Mouse (Mus musculus) MEL (cell line): ENCODE measurements around the gene Kcnk10. TPM values are rescaled to one million over a fixed set of nuclear protein-coding genes. Genes with fewer than 3 reads are reported as not detected.

ENCODE experiments used
- DNase-seq: peaks from one replicate; pipeline ENCODE4 v3.0.0; 2011; ENCODE audit warnings: low read depth, low spot score
- H3K27ac ChIP-seq: 2 replicates; pipeline ENCODE4 v1.5.1; 2012; ENCODE audit warnings: low read depth, mild to moderate bottlenecking, control low read depth, low read length, moderate library complexity; ENCODE audit not compliant: control insufficient read depth
- H3K27me3 ChIP-seq, 2 experiments: fragments of 150-350 bp in 1 of 2; sonication (generic) in 1 of 2; 2 replicates each; pipeline ENCODE4 v1.6.1; 2012; ENCODE audit warnings: low read length in 2 of 2, mild to moderate bottlenecking in 2 of 2, improper control_type of control experiment in 1 of 2, moderate library complexity in 1 of 2; ENCODE audit not compliant: insufficient read depth in 2 of 2, control insufficient read depth in 1 of 2
- H3K36me3 ChIP-seq, 2 experiments: 2 replicates each; pipeline ENCODE4 v1.6.1; 2012 to 2014; ENCODE audit warnings: low read length in 2 of 2, improper control_type of control experiment in 1 of 2, inconsistent platforms in 1 of 2, mild to moderate bottlenecking in 1 of 2; ENCODE audit not compliant: insufficient read depth in 2 of 2, control insufficient read depth in 1 of 2
- H3K4me1 ChIP-seq, 2 experiments: fragments of 150-350 bp in 1 of 2; sonication (generic) in 1 of 2; 2 replicates each; pipeline ENCODE4 v1.6.1; 2012; ENCODE audit warnings: low read length in 2 of 2, improper control_type of control experiment in 1 of 2, mild to moderate bottlenecking in 1 of 2; ENCODE audit not compliant: insufficient read depth in 2 of 2, control insufficient read depth in 1 of 2
- H3K4me3 ChIP-seq, 2 experiments: fragments of 150-350 bp in 1 of 2; sonication (generic) in 1 of 2; 2 replicates each; pipeline ENCODE4 v1.5.1; 2012; ENCODE audit warnings: low read depth in 2 of 2, low read length in 2 of 2, mild to moderate bottlenecking in 2 of 2, moderate library complexity in 2 of 2, control low read depth in 1 of 2, improper control_type of control experiment in 1 of 2; ENCODE audit not compliant: control insufficient read depth in 1 of 2, insufficient read depth in 1 of 2
- H3K79me2 ChIP-seq: 2 replicates; pipeline ENCODE4 v1.6.1; 2012; ENCODE audit warnings: mild to moderate bottlenecking, low read length, moderate library complexity; ENCODE audit not compliant: control insufficient read depth, poor library complexity, insufficient read depth
- H3K9ac ChIP-seq: 2 replicates; pipeline ENCODE4 v1.6.1; 2012; ENCODE audit warnings: low read depth, mild to moderate bottlenecking, control low read depth, low read length, moderate library complexity; ENCODE audit not compliant: control insufficient read depth, poor library complexity, severe bottlenecking
- H3K9me3 ChIP-seq: fragments of 150-350 bp; sonication (generic); replicated peaks from 2 replicates; pipeline ENCODE4 v1.6.1; 2012; ENCODE audit warnings: mild to moderate bottlenecking, low read length, improper control_type of control experiment, moderate library complexity; ENCODE audit not compliant: insufficient read depth
- CHD1 ChIP-seq: IDR thresholded peaks from 2 replicates; pipeline ENCODE4 v1.6.1; 2012; ENCODE audit warnings: low read depth, mild to moderate bottlenecking, inconsistent platforms, low read length, improper control_type of control experiment
- CHD2 ChIP-seq: IDR thresholded peaks from 2 replicates; pipeline ENCODE4 v1.6.1; 2011; ENCODE audit warnings: low read length, improper control_type of control experiment
- CTCF ChIP-seq, 3 experiments: IDR thresholded peaks in 2 of 3; conservative IDR thresholded peaks in 1 of 3; 2 replicates each; pipeline ENCODE4 v1.5.1; 2011 to 2012; ENCODE audit warnings: low read length in 3 of 3, low read depth in 2 of 3, mild to moderate bottlenecking in 2 of 3, improper control_type of control experiment in 1 of 3, inconsistent platforms in 1 of 3, mixed read lengths in 1 of 3, moderate library complexity in 1 of 3; ENCODE audit not compliant: control insufficient read depth in 1 of 3, insufficient read depth in 1 of 3, poor library complexity in 1 of 3, severe bottlenecking in 1 of 3
- ELF1 ChIP-seq: IDR thresholded peaks from 2 replicates; pipeline ENCODE4 v1.6.1; 2014; ENCODE audit warnings: low read depth, mild to moderate bottlenecking, inconsistent platforms, low read length, improper control_type of control experiment, moderate library complexity
- ETS1 ChIP-seq: IDR thresholded peaks from 2 replicates; pipeline ENCODE4 v1.6.1; 2012; ENCODE audit warnings: low read depth, mild to moderate bottlenecking, inconsistent platforms, low read length, improper control_type of control experiment, moderate library complexity
- GATA1 ChIP-seq: IDR thresholded peaks from 2 replicates; pipeline ENCODE4 v1.6.1; 2011; ENCODE audit warnings: low read depth, low read length, improper control_type of control experiment
- HCFC1 ChIP-seq: IDR thresholded peaks from 2 replicates; pipeline ENCODE4 v1.6.1; 2012; ENCODE audit warnings: low read depth, mild to moderate bottlenecking, inconsistent platforms, low read length, improper control_type of control experiment, moderate library complexity
- JUND ChIP-seq: IDR thresholded peaks from 2 replicates; pipeline ENCODE4 v1.6.1; 2011; ENCODE audit warnings: low read depth, mild to moderate bottlenecking, improper control_type of control experiment, low read length
- KAT2A ChIP-seq: conservative IDR thresholded peaks from 2 replicates; pipeline ENCODE4 v1.6.1; 2012; ENCODE audit warnings: low read depth, low read length, improper control_type of control experiment, inconsistent platforms
- MAX ChIP-seq: IDR thresholded peaks from 2 replicates; pipeline ENCODE4 v1.6.1; 2011; ENCODE audit warnings: low read length, improper control_type of control experiment
- MAZ ChIP-seq: IDR thresholded peaks from 2 replicates; pipeline ENCODE4 v1.6.1; 2012; ENCODE audit warnings: low read depth, mild to moderate bottlenecking, inconsistent platforms, low read length, improper control_type of control experiment
- MXI1 ChIP-seq: IDR thresholded peaks from 2 replicates; pipeline ENCODE4 v1.6.1; 2011; ENCODE audit warnings: mild to moderate bottlenecking, low read depth, low read length, improper control_type of control experiment
- NELFE ChIP-seq: IDR thresholded peaks from 2 replicates; pipeline ENCODE4 v1.6.1; 2011; ENCODE audit warnings: low read depth, low read length, improper control_type of control experiment
- NRF1 ChIP-seq: IDR thresholded peaks from 2 replicates; pipeline ENCODE4 v1.6.1; 2014; ENCODE audit warnings: low read depth, mild to moderate bottlenecking, inconsistent platforms, low read length, improper control_type of control experiment, moderate library complexity; ENCODE audit not compliant: poor library complexity, insufficient read depth, severe bottlenecking
- POLR2AphosphoS5 ChIP-seq: IDR thresholded peaks from 2 replicates; pipeline ENCODE4 v1.6.1; 2012; ENCODE audit warnings: low read depth, borderline replicate concordance, mild to moderate bottlenecking, inconsistent platforms, low read length, moderate library complexity, mixed read lengths
- RAD21 ChIP-seq: IDR thresholded peaks from 2 replicates; pipeline ENCODE4 v1.6.1; 2011; ENCODE audit warnings: mild to moderate bottlenecking, low read depth, low read length, improper control_type of control experiment
- RCOR1 ChIP-seq: IDR thresholded peaks from 2 replicates; pipeline ENCODE4 v1.6.1; 2012; ENCODE audit warnings: low read depth, mild to moderate bottlenecking, inconsistent platforms, low read length, improper control_type of control experiment
- TAL1 ChIP-seq: IDR thresholded peaks from 2 replicates; pipeline ENCODE4 v1.6.1; 2012; ENCODE audit warnings: mild to moderate bottlenecking, inconsistent platforms, low read length, moderate library complexity, mixed read lengths
- TBP ChIP-seq: IDR thresholded peaks from 2 replicates; pipeline ENCODE4 v1.8.0; 2011; ENCODE audit warnings: low read depth, low read length, improper control_type of control experiment
- UBTF ChIP-seq: IDR thresholded peaks from 2 replicates; pipeline ENCODE4 v1.6.1; 2012; ENCODE audit warnings: low read depth, mild to moderate bottlenecking, inconsistent platforms, low read length, improper control_type of control experiment, moderate library complexity, borderline replicate concordance; ENCODE audit not compliant: insufficient read depth
- ZC3H11A ChIP-seq: IDR thresholded peaks from 2 replicates; pipeline ENCODE4 v1.6.1; 2012; ENCODE audit warnings: low read depth, mild to moderate bottlenecking, inconsistent platforms, low read length, improper control_type of control experiment
- ZKSCAN1 ChIP-seq: IDR thresholded peaks from 2 replicates; pipeline ENCODE4 v1.6.1; 2012; ENCODE audit warnings: low read depth, mild to moderate bottlenecking, inconsistent platforms, low read length, improper control_type of control experiment, moderate library complexity
- ZNF384 ChIP-seq: IDR thresholded peaks from 2 replicates; pipeline ENCODE4 v1.6.1; 2012; ENCODE audit warnings: low read depth, mild to moderate bottlenecking, inconsistent platforms, low read length, improper control_type of control experiment
- polyA plus RNA-seq, 2 experiments: library from polyadenylated mRNA; stranded (reverse) in 1 of 2; unstranded in 1 of 2; fragments of >175 nt in 1 of 2; fragments of >200 nt in 1 of 2; gene quantifications; 2 replicates each; pipeline versions ENCODE4 v1.2.1 to v1.2.4; 2012; ENCODE audit warnings: low replicate concordance in 2 of 2, low read depth in 1 of 2; ENCODE audit not compliant: insufficient read length in 2 of 2, insufficient read depth in 1 of 2, missing spikeins in 1 of 2
- total RNA-seq: library from RNA; depleted of rRNA; stranded (reverse); fragments of 300-350 nt; gene quantifications from 2 replicates; pipeline ENCODE4 v1.2.3, GENCODE M21; 2012

The Kcnk10 gene
- total and polyA plus RNA-seq, 3 experiments: not detected

DNA sequence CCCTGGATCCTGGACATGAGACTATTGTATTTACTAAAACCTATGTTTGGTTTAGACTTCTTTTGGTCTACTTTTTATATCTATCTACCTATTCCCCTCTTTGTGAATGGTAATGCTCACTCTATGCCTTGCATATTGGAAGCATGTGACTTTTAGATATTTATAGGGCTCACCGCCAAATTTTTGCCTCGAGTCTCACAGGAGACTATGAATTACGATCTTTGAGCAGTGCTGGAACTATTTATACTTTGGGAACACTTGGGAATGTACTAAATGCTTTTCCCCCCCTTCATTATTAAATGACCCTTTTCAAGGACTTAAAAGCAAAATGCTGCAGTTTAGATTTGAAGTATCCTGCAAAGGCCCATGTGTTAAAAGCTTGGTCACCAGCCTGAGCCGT is 181.5 kb downstream of the Kcnk10 start:
- no peak for DNase-seq
- Histone ChIP-seq H3K27me3 (no peaks in the 10 kb centered on the region), H3K4me3 (no peak overlapping the region), H3K9ac (no peak overlapping the region), H3K79me2 (no peaks in the 10 kb centered on the region), H3K36me3 (no peaks in the 10 kb centered on the region), H3K4me1 (no peaks in the 10 kb centered on the region), H3K9me3 (no peaks in the 10 kb centered on the region), H3K27ac (no peak overlapping the region)
- TF ChIP-seq ZC3H11A (no peak), ETS1 (no peak), TBP (no peak), RAD21 (no peak), RCOR1 (no peak), NRF1 (no peak), MAX (no peak), POLR2AphosphoS5 (no peak), HCFC1 (no peak), KAT2A (no peak), ELF1 (no peak), JUND (no peak), UBTF (no peak), MAZ (no peak), TAL1 (no peak), ZNF384 (no peak), GATA1 (no peak), MXI1 (no peak), ZKSCAN1 (no peak)

DNA sequence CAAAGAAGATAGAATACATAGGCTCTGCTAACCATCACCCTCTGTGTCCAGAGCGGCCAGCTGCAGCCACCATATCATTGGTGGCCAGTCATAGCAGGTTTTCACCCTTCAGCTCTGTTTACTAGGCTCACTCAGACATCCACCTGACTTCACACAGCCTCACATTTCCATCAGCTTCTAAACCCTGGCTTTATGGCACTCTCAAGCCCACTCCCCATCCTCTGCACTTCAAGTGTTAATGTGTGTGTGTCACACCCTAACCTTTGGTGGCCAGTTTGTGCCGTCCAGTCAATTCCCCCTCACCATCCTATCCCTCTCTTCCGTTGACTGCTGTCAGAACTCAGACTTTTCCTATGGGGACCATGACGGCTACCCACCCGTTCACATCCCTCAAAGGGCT is 184.0 kb downstream of the Kcnk10 start:
- no peaks in the 10 kb centered on the region for H3K36me3 ChIP-seq
- no peak overlapping the region for H3K27ac ChIP-seq
- H3K4me3 ChIP-seq: no peak overlapping the region
- DNase-seq: no peak
- TF ChIP-seq ZNF384: no peak
- TF ChIP-seq CTCF (IDR thresholded peaks at IDR 0.05 in 2 of 3, conservative IDR thresholded peaks at IDR 0.05 in 1 of 3; ENCODE audit: control insufficient read depth in 1 of 3, insufficient read depth in 1 of 3, low read depth in 2 of 3, low read length in 3 of 3, poor library complexity in 1 of 3, severe bottlenecking in 1 of 3): no peak
- no peak for TF ChIP-seq MAZ
- TF ChIP-seq JUND: no peak
- no peak for TF ChIP-seq CHD1
- TF ChIP-seq NELFE: no peak
- TF ChIP-seq KAT2A: no peak
- TF ChIP-seq CHD2: no peak
- TF ChIP-seq, all 39 proteins: peak for 0
- H3K4me1 ChIP-seq: no peaks in the 10 kb centered on the region
- H3K9me3 ChIP-seq: no peaks in the 10 kb centered on the region
- H3K27me3 ChIP-seq: no peaks in the 10 kb centered on the region
- no peak overlapping the region for H3K9ac ChIP-seq
- no peaks in the 10 kb centered on the region for H3K79me2 ChIP-seq
